Mouse (Mus musculus) midbrain, embryonic 11.5 days (tissue): Measurements from ENCODE around the gene Kirrel. TPM values are rescaled to one million over a fixed set of nuclear protein-coding genes. Genes with fewer than 3 reads are reported as not detected.

Experiments used
- polyA plus RNA-seq: library from polyadenylated mRNA; unstranded; fragments of >200 nt; fragmentation: Nextera tagmentation; extraction: Ambion mirVana; gene quantifications from 2 replicates; pipeline ENCODE4 v1.2.1, GENCODE M21; 2014

Kirrel gene
- polyA plus RNA-seq, 1 experiment from 2014 or later = 7.4 TPM

Other genes with a start within 250 kb of the Kirrel start
- gene Cd1d1, start 175.3 kb downstream of the Kirrel start, polyA plus RNA-seq = 28.0 and 28.8 TPM in 2 replicates
- 7.4 and 9.9 TPM in 2 replicates for gene Fcrls, start 89.0 kb upstream of the Kirrel start, polyA plus RNA-seq
- 0.10 and 0.11 TPM in 2 replicates for gene Cd5l, start 183.1 kb upstream of the Kirrel start, polyA plus RNA-seq
- gene Fcrl1, start 201.6 kb upstream of the Kirrel start, polyA plus RNA-seq = 0.12 TPM in 1 of 2 replicates, not detected in the other